Mouse (Mus musculus) limb, embryonic 14.5 days (tissue): Measurements from ENCODE around the gene Nkx2-2. TPM values are rescaled to one million over a fixed set of nuclear protein-coding genes. Genes with fewer than 3 reads are reported as not detected.

Experiments
- ATAC-seq: fragments of 200-750 bp; cut with Nextera tagmentation; 2 replicates; pipeline ENCODE4 v1.8.0; 2017; ENCODE audit warnings: low read depth, moderate number of reproducible peaks, moderate TSS enrichment; ENCODE audit not compliant: low FRiP score
- DNase-seq: peaks from one replicate; pipeline ENCODE4 v3.0.0-alpha.2; 2015; ENCODE audit warnings: low spot score
- H3K27ac ChIP-seq: fragments of 300-500 bp; sonication (generic); replicated peaks from 2 replicates; pipeline ENCODE4 v1.5.1; 2014; ENCODE audit warnings: low read depth, mild to moderate bottlenecking, low read length, moderate library complexity, mixed read lengths
- H3K27me3 ChIP-seq: fragments of 300-500 bp; sonication (generic); 2 replicates; pipeline ENCODE4 v1.6.1; 2014; ENCODE audit warnings: low read length, mixed read lengths; ENCODE audit not compliant: control insufficient read depth, insufficient read depth
- H3K36me3 ChIP-seq: fragments of 300-500 bp; sonication (generic); 2 replicates; pipeline ENCODE4 v1.6.1; 2014; ENCODE audit warnings: mild to moderate bottlenecking, low read length, moderate library complexity, mixed read lengths; ENCODE audit not compliant: control insufficient read depth, insufficient read depth
- H3K4me1 ChIP-seq: fragments of 300-500 bp; sonication (generic); 2 replicates; pipeline ENCODE4 v1.6.1; 2014; ENCODE audit warnings: antibody characterized with exemption, low read length, mixed read lengths; ENCODE audit not compliant: control insufficient read depth, insufficient read depth
- H3K4me2 ChIP-seq: fragments of 300-500 bp; sonication (generic); replicated peaks from 2 replicates; pipeline ENCODE4 v1.6.1; 2014; ENCODE audit warnings: low read depth, mild to moderate bottlenecking, low read length, moderate library complexity; ENCODE audit not compliant: severe bottlenecking
- H3K4me3 ChIP-seq: fragments of 300-500 bp; sonication (generic); replicated peaks from 2 replicates; pipeline ENCODE4 v1.5.1; 2014; ENCODE audit warnings: low read length
- H3K9ac ChIP-seq: fragments of 300-500 bp; sonication (generic); 2 replicates; pipeline ENCODE4 v1.6.1; 2014; ENCODE audit warnings: mild to moderate bottlenecking, low read depth, low read length, moderate library complexity; ENCODE audit not compliant: severe bottlenecking
- H3K9me3 ChIP-seq: fragments of 300-500 bp; sonication (generic); 2 replicates; pipeline ENCODE4 v1.6.1; 2016; ENCODE audit warnings: low read length; ENCODE audit not compliant: control insufficient read depth
- POLR2A ChIP-seq: fragments of 200-500 bp; IDR thresholded peaks from 2 replicates; pipeline ENCODE4 v1.8.0; 2012; ENCODE audit warnings: inconsistent platforms, mild to moderate bottlenecking, moderate library complexity, borderline replicate concordance; ENCODE audit not compliant: insufficient read depth, insufficient read length; ENCODE audit errors: extremely low read depth
- WGBS: fragments of 180-500 bp; shearing (Covaris S2); extraction: QIAGEN DNeasy Blood & Tissue Kit; methylation state at CpG from one replicate; pipeline ENCODE4 v1.1.7; 2014; 5-methylcytosine and 5-hydroxymethylcytosine counted together
- polyA plus RNA-seq, 2 experiments: library from polyadenylated mRNA; depleted of rRNA in 1 of 2; stranded (reverse) in 1 of 2; unstranded in 1 of 2; fragments of >200 nt; fragmentation: Nextera tagmentation in 1 of 2; extraction: Ambion mirVana in 1 of 2; gene quantifications; 2 replicates each; pipeline versions ENCODE4 v1.2.1 to v1.2.3; 2012 to 2014

Gene Nkx2-2
- polyA plus RNA-seq, 2 experiments = 0.20 to 0.22 TPM

GRCm38 (mm10) chr2:147194711-147195615 lies 920 bp upstream of the Nkx2-2 start:
- H3K27ac ChIP-seq = no peak overlapping the region
- H3K4me2 ChIP-seq = peak overlapping the region; percentile 80
- 2% methylated on average over 50 of the region's 71 CpGs for WGBS
- H3K9ac ChIP-seq = peak overlapping the region; percentile 21; the same call in 1 of the 2 replicates
- peaks cover 72% of the 10 kb centered on the region for H3K27me3 ChIP-seq
- no peak for DNase-seq
- ATAC-seq = peak; percentile 38; the same call in 1 of the 2 replicates
- no peak for TF ChIP-seq POLR2A
- H3K36me3 ChIP-seq = no peaks in the 10 kb centered on the region
- peak overlapping the region; percentile 39 for H3K4me3 ChIP-seq
- H3K9me3 ChIP-seq = no peaks in the 10 kb centered on the region
- H3K4me1 ChIP-seq = peaks cover 9% of the 10 kb centered on the region; the same call in 1 of the 2 replicates

- no peaks in the 10 kb centered on the region for H3K36me3 ChIP-seq
- H3K9ac ChIP-seq = no peak overlapping the region
- H3K9me3 ChIP-seq = no peaks in the 10 kb centered on the region
- 2% methylated on average over 13 of the region's 13 CpGs for WGBS
- DNase-seq (no peak), ATAC-seq (no peak)
- H3K27me3 ChIP-seq = peaks cover 90% of the 10 kb centered on the region
- H3K4me1 ChIP-seq = peaks cover 9% of the 10 kb centered on the region; the same call in 1 of the 2 replicates
- no peak overlapping the region for H3K4me3 ChIP-seq
- H3K27ac ChIP-seq = no peak overlapping the region
- no peak overlapping the region for H3K4me2 ChIP-seq
- no peak for TF ChIP-seq POLR2A
Observed at GRCm38 (mm10) chr2:147192731-147193130, 1.3 kb downstream of the Nkx2-2 start.

GRCm38 (mm10) chr2:147190316-147191021 lies 3.6 kb downstream of the Nkx2-2 start:
- Histone ChIP-seq H3K9me3 (no peaks in the 10 kb centered on the region), H3K27ac (no peak overlapping the region), H3K4me2 (no peak overlapping the region), H3K9ac (no peak overlapping the region), H3K36me3 (no peaks in the 10 kb centered on the region), H3K4me3 (no peak overlapping the region), H3K27me3 (peaks cover 98% of the 10 kb centered on the region), H3K4me1 (peaks cover 13% of the 10 kb centered on the region; the same call in 1 of the 2 replicates)
- ATAC-seq (no peak), DNase-seq (no peak)
- 1% methylated on average over 24 of the region's 27 CpGs for WGBS
- no peak for TF ChIP-seq POLR2A

GRCm38 (mm10) chr2:147189546-147190315 lies 4.3 kb downstream of the Nkx2-2 start:
- DNase-seq (no peak), ATAC-seq (no peak)
- no peak overlapping the region for H3K9ac ChIP-seq
- no peak for TF ChIP-seq POLR2A
- H3K27me3 ChIP-seq = peaks cover 95% of the 10 kb centered on the region
- no peak overlapping the region for H3K27ac ChIP-seq
- no peaks in the 10 kb centered on the region for H3K36me3 ChIP-seq
- no peak overlapping the region for H3K4me3 ChIP-seq
- H3K4me1 ChIP-seq = peaks cover 13% of the 10 kb centered on the region; the same call in 1 of the 2 replicates
- no peaks in the 10 kb centered on the region for H3K9me3 ChIP-seq
- WGBS = 2% methylated on average over 28 of the region's 28 CpGs
- H3K4me2 ChIP-seq = no peak overlapping the region
